Mouse (Mus musculus) kidney, embryonic 16.5 days (tissue): ENCODE results near the gene Tsc22d3. TPM values are rescaled to one million over a fixed set of nuclear protein-coding genes. Genes with fewer than 3 reads are reported as not detected.

Experiments
- ATAC-seq: fragments of 200-750 bp; cut with Nextera tagmentation; 2 replicates; pipeline ENCODE4 v1.8.0; 2017; ENCODE audit warnings: moderate TSS enrichment; ENCODE audit not compliant: low FRiP score, low TSS enrichment
- H3K27ac ChIP-seq: fragments of 300-500 bp; sonication (generic); 2 replicates; pipeline ENCODE4 v1.5.1; 2014; ENCODE audit warnings: low read length
- H3K27me3 ChIP-seq: fragments of 300-500 bp; sonication (generic); 2 replicates; pipeline ENCODE4 v1.6.1; 2014; ENCODE audit warnings: low read length, control low read depth, mixed read lengths; ENCODE audit not compliant: insufficient read depth
- H3K36me3 ChIP-seq: fragments of 300-500 bp; sonication (generic); 2 replicates; pipeline ENCODE4 v1.6.1; 2014; ENCODE audit warnings: low read length, control low read depth, mixed read lengths; ENCODE audit not compliant: insufficient read depth
- H3K4me1 ChIP-seq: fragments of 300-500 bp; sonication (generic); 2 replicates; pipeline ENCODE4 v1.6.1; 2014; ENCODE audit warnings: low read length, control low read depth, mixed read lengths; ENCODE audit not compliant: insufficient read depth
- H3K4me2 ChIP-seq: fragments of 300-500 bp; sonication (generic); replicated peaks from 2 replicates; pipeline ENCODE4 v1.6.1; 2014; ENCODE audit warnings: low read depth, low read length
- H3K4me3 ChIP-seq: fragments of 300-500 bp; sonication (generic); 2 replicates; pipeline ENCODE4 v1.5.1; 2014; ENCODE audit warnings: mild to moderate bottlenecking, low read length
- H3K9ac ChIP-seq: fragments of 300-500 bp; sonication (generic); replicated peaks from 2 replicates; pipeline ENCODE4 v1.6.1; 2014; ENCODE audit warnings: low read length
- H3K9me3 ChIP-seq: fragments of 300-500 bp; sonication (generic); 2 replicates; pipeline ENCODE4 v1.6.1; 2016; ENCODE audit warnings: low read length, control low read depth
- WGBS: fragments of 180-500 bp; shearing (Covaris S2); extraction: QIAGEN DNeasy Blood & Tissue Kit; methylation state at CpG from one replicate; pipeline ENCODE4 v1.1.7; 2014; 5-methylcytosine and 5-hydroxymethylcytosine counted together
- polyA plus RNA-seq: library from polyadenylated mRNA; unstranded; fragments of >200 nt; fragmentation: Nextera tagmentation; extraction: Ambion mirVana; gene quantifications from 2 replicates; pipeline ENCODE4 v1.2.1, GENCODE M21; 2015

Tsc22d3 gene
- polyA plus RNA-seq, 1 experiment from 2014 or later: 123 TPM

- Histone ChIP-seq H3K4me1 (no peaks in the 10 kb centered on the region), H3K27ac (no peak overlapping the region), H3K4me2 (no peak overlapping the region), H3K4me3 (no peak overlapping the region), H3K9me3 (no peaks in the 10 kb centered on the region), H3K27me3 (peaks cover 24% of the 10 kb centered on the region; the same call in 1 of the 2 replicates), H3K36me3 (no peaks in the 10 kb centered on the region), H3K9ac (no peak overlapping the region)
- ATAC-seq: no peak
- 56% methylated on average over 10 of the region's 10 CpGs for WGBS
These were observed 108.4 kb downstream of the Tsc22d3 start for GRCm38 (mm10) chrX:140491884-140492571.

GRCm38 (mm10) chrX:140490203-140490602, 110.3 kb downstream of the Tsc22d3 start:
- H3K4me2 ChIP-seq: no peak overlapping the region
- WGBS: 83% methylated on average over 3 of the region's 3 CpGs
- H3K4me1 ChIP-seq: no peaks in the 10 kb centered on the region
- no peaks in the 10 kb centered on the region for H3K9me3 ChIP-seq
- H3K27ac ChIP-seq: no peak overlapping the region
- H3K27me3 ChIP-seq: peaks cover 26% of the 10 kb centered on the region; the same call in 1 of the 2 replicates
- H3K4me3 ChIP-seq: no peak overlapping the region
- no peaks in the 10 kb centered on the region for H3K36me3 ChIP-seq
- ATAC-seq: no peak
- H3K9ac ChIP-seq: no peak overlapping the region

Other genes starting within 250 kb of the Tsc22d3 start
- gene Prps1, start 144.0 kb downstream of the Tsc22d3 start, polyA plus RNA-seq: 45.3 and 45.8 TPM in 2 replicates
- gene Mid2, start 63.9 kb upstream of the Tsc22d3 start, polyA plus RNA-seq: 4.4 and 5.8 TPM in 2 replicates
- 0.20 and 0.37 TPM in 2 replicates for gene Tex13b, start 212.8 kb upstream of the Tsc22d3 start, polyA plus RNA-seq